Mouse (Mus musculus): ENCODE data around the gene Pcdh11x. TPM values are rescaled to one million over a fixed set of nuclear protein-coding genes. Genes with fewer than 3 reads are reported as not detected.

Gene Pcdh11x
- total RNA-seq, 2 experiments from 2014 or later, result 0.96 to 2.1 TPM

Other genes with a start within 250 kb of the Pcdh11x start
- gene H2afb3, start 22.8 kb downstream of the Pcdh11x start, total RNA-seq (2021), result not detected